Mouse (Mus musculus): ENCODE data around the gene Coro7. TPM values are rescaled to one million over a fixed set of nuclear protein-coding genes. Genes with fewer than 3 reads are reported as not detected.

Gene Coro7
- total and polyA plus RNA-seq, 2 experiments from 2014 or later, result 28.7 to 31.1 TPM

GRCm38 (mm10) chr16:4596836-4597235 lies 82.7 kb downstream of the Coro7 start:
- no peak for DNase-seq (ENCODE audit: low spot score)
- H3K9ac ChIP-seq (replicated peaks; ENCODE audit: low read length, poor library complexity, severe bottlenecking), result no peak overlapping the region; the same call in 1 of the 2 replicates
- H3K9me3 ChIP-seq (ENCODE audit: low read length), result no peaks in the 10 kb centered on the region
- TF ChIP-seq CTCF (IDR thresholded peaks at IDR 0.05), result no peak
- H3K4me1 ChIP-seq (ENCODE audit: insufficient read depth, low read length), result peaks cover 15% of the 10 kb centered on the region; the same call in 1 of the 2 replicates
- 0 out of 2 replicates have a peak overlapping the region, but pooled peaks have one; percentile 83 for H3K4me3 ChIP-seq (ENCODE audit: low read depth, low read length)
- 44% methylated on average over 2 of the region's 2 CpGs for WGBS
- no peaks in the 10 kb centered on the region for H3K36me3 ChIP-seq (ENCODE audit: insufficient read depth, low read length)
- H3K27me3 ChIP-seq (ENCODE audit: insufficient read depth, low read length), result no peaks in the 10 kb centered on the region
- no peak overlapping the region for H3K27ac ChIP-seq (ENCODE audit: low read depth, low read length)
- peak overlapping the region; percentile 92 for H3K4me2 ChIP-seq (ENCODE audit: low read depth, low read length, poor library complexity, severe bottlenecking)
- no peak for ATAC-seq (ENCODE audit: low FRiP score)

- H3K9ac ChIP-seq (replicated peaks; ENCODE audit: low read length, poor library complexity, severe bottlenecking), result peak overlapping the region; percentile 90
- peaks cover 15% of the 10 kb centered on the region; the same call in 1 of the 2 replicates for H3K4me1 ChIP-seq (ENCODE audit: insufficient read depth, low read length)
- no peaks in the 10 kb centered on the region for H3K36me3 ChIP-seq (ENCODE audit: insufficient read depth, low read length)
- H3K4me2 ChIP-seq (ENCODE audit: low read depth, low read length, poor library complexity, severe bottlenecking), result peak overlapping the region; percentile 92
- WGBS, result 8% methylated on average over 3 of the region's 3 CpGs
- ATAC-seq (ENCODE audit: low FRiP score), result no peak
- H3K27me3 ChIP-seq (ENCODE audit: insufficient read depth, low read length), result no peaks in the 10 kb centered on the region
- H3K4me3 ChIP-seq (ENCODE audit: low read depth, low read length), result peak overlapping the region; percentile 83
- no peak for TF ChIP-seq CTCF (IDR thresholded peaks at IDR 0.05)
- no peak overlapping the region for H3K27ac ChIP-seq (ENCODE audit: low read depth, low read length)
- no peaks in the 10 kb centered on the region for H3K9me3 ChIP-seq (ENCODE audit: low read length)
- no peak for DNase-seq (ENCODE audit: low spot score)
Observed at GRCm38 (mm10) chr16:4596141-4596728, 83.3 kb downstream of the Coro7 start.

GRCm38 (mm10) chr16:4595527-4595963 lies 84.0 kb downstream of the Coro7 start:
- peaks cover 15% of the 10 kb centered on the region; the same call in 1 of the 2 replicates for H3K4me1 ChIP-seq (ENCODE audit: insufficient read depth, low read length)
- peak overlapping the region; percentile 92 for H3K4me2 ChIP-seq (ENCODE audit: low read depth, low read length, poor library complexity, severe bottlenecking)
- no peaks in the 10 kb centered on the region for H3K9me3 ChIP-seq (ENCODE audit: low read length)
- no peak for TF ChIP-seq CTCF (IDR thresholded peaks at IDR 0.05)
- DNase-seq (ENCODE audit: low spot score) (no peak), ATAC-seq (ENCODE audit: low FRiP score) (peak; percentile 12; the same call in 1 of the 2 replicates)
- no peaks in the 10 kb centered on the region; the same call in 1 of the 2 replicates for H3K36me3 ChIP-seq (ENCODE audit: insufficient read depth, low read length)
- H3K9ac ChIP-seq (replicated peaks; ENCODE audit: low read length, poor library complexity, severe bottlenecking), result peak overlapping the region; percentile 90
- H3K27me3 ChIP-seq (ENCODE audit: insufficient read depth, low read length), result no peaks in the 10 kb centered on the region
- 1% methylated on average over 5 of the region's 5 CpGs for WGBS
- peak overlapping the region; percentile 83 for H3K4me3 ChIP-seq (ENCODE audit: low read depth, low read length)
- no peak overlapping the region for H3K27ac ChIP-seq (ENCODE audit: low read depth, low read length)

GRCm38 (mm10) chr16:4594814-4595526 lies 84.6 kb downstream of the Coro7 start:
- Histone ChIP-seq H3K4me1 (ENCODE audit: insufficient read depth, low read length) (peaks cover 15% of the 10 kb centered on the region; the same call in 1 of the 2 replicates), H3K9me3 (ENCODE audit: low read length) (no peaks in the 10 kb centered on the region), H3K36me3 (ENCODE audit: insufficient read depth, low read length) (no peaks in the 10 kb centered on the region; the same call in 1 of the 2 replicates), H3K9ac (replicated peaks; ENCODE audit: low read length, poor library complexity, severe bottlenecking) (peak overlapping the region; percentile 90), H3K4me3 (ENCODE audit: low read depth, low read length) (peak overlapping the region; percentile 83), H3K4me2 (ENCODE audit: low read depth, low read length, poor library complexity, severe bottlenecking) (peak overlapping the region; percentile 92), H3K27ac (ENCODE audit: low read depth, low read length) (peak overlapping the region; percentile 88), H3K27me3 (ENCODE audit: insufficient read depth, low read length) (no peaks in the 10 kb centered on the region)
- WGBS, result 1% methylated on average over 28 of the region's 52 CpGs
- peak; percentile 35 for ATAC-seq (ENCODE audit: low FRiP score)
- no peak for TF ChIP-seq CTCF (IDR thresholded peaks at IDR 0.05)
- peak; percentile 37 for DNase-seq (ENCODE audit: low spot score)

- ATAC-seq (ENCODE audit: low FRiP score), result peak; percentile 86
- WGBS, result under 1% methylated on average over 26 of the region's 74 CpGs
- H3K4me1 ChIP-seq (ENCODE audit: insufficient read depth, low read length), result peaks cover 15% of the 10 kb centered on the region; the same call in 1 of the 2 replicates
Observed at GRCm38 (mm10) chr16:4593971-4594813, 85.4 kb downstream of the Coro7 start, which contains the start of gene Glis2. Glis2 (plus strand) TSS chr16:4594713.

More at GRCm38 (mm10) chr16:4593971-4594813, 85.4 kb downstream of the Coro7 start, which contains the start of gene Glis2:
- DNase-seq (ENCODE audit: low spot score), result peak; percentile 93
- Histone ChIP-seq H3K36me3 (ENCODE audit: insufficient read depth, low read length) (no peaks in the 10 kb centered on the region; the same call in 1 of the 2 replicates), H3K27me3 (ENCODE audit: insufficient read depth, low read length) (no peaks in the 10 kb centered on the region), H3K4me2 (ENCODE audit: low read depth, low read length, poor library complexity, severe bottlenecking) (peak within 1 kb of the TSS; percentile 92), H3K4me3 (ENCODE audit: low read depth, low read length) (peak within 1 kb of the TSS; percentile 83), H3K9ac (replicated peaks; ENCODE audit: low read length, poor library complexity, severe bottlenecking) (peak within 1 kb of the TSS; percentile 90), H3K9me3 (ENCODE audit: low read length) (no peaks in the 10 kb centered on the region), H3K27ac (ENCODE audit: low read depth, low read length) (peak within 1 kb of the TSS; percentile 88)
- no peak for TF ChIP-seq CTCF (IDR thresholded peaks at IDR 0.05)

Data from midbrain, postnatal 0 days (tissue).